Mouse (Mus musculus): ENCODE results near the gene Prelid3b. TPM values are rescaled to one million over a fixed set of nuclear protein-coding genes. Genes with fewer than 3 reads are reported as not detected.

Prelid3b gene
- polyA plus RNA-seq, 1 experiment, result 62.3 TPM

DNA sequence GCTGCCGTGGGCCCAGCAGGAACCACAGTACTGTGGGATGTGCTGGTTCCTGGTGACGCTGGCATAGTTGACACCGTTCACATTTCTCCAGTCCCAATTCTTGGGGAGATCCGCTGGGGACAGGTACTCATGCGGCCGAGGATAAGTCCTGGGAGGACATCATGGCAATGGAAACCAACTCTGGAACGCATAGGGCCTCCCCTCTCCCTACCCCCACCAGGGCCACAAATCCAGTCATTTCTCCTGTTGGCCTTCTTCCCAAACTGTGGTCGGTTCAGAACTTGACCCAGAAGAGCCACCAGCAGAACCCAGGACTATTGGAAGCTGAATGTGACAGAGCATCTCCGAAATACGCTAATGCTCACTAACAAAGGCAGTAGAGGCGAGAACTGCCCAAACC, 34.7 kb downstream of the Prelid3b start:
- TF ChIP-seq CTCF (IDR thresholded peaks at IDR 0.05; ENCODE audit: low read depth, low read length), result no peak
- TF ChIP-seq EP300 (IDR thresholded peaks at IDR 0.05; ENCODE audit: insufficient read depth, low read depth, low read length), result no peak
- TF ChIP-seq POLR2A (IDR thresholded peaks at IDR 0.05; ENCODE audit: insufficient read depth, low read length), result no peak
- H3K27me3 ChIP-seq (ENCODE audit: control insufficient read depth, insufficient read depth, low read length, poor library complexity, severe bottlenecking), result no peaks in the 10 kb centered on the region
- no peaks in the 10 kb centered on the region; the same call in 1 of the 2 replicates for H3K36me3 ChIP-seq (ENCODE audit: control insufficient read depth, insufficient read depth, low read length, poor library complexity, severe bottlenecking)
- peak overlapping the region; percentile 75 for H3K4me3 ChIP-seq (ENCODE audit: low read depth, low read length)
- H3K27ac ChIP-seq (ENCODE audit: insufficient read depth, low read length), result no peak overlapping the region
- H3K9ac ChIP-seq (ENCODE audit: low read depth, poor library complexity, severe bottlenecking), result peak overlapping the region; percentile 62
- H3K9me3 ChIP-seq (replicated peaks; ENCODE audit: control insufficient read depth, insufficient read depth, low read length, poor library complexity, severe bottlenecking), result no peaks in the 10 kb centered on the region
- peaks cover 10% of the 10 kb centered on the region for H3K4me1 ChIP-seq (ENCODE audit: control insufficient read depth, insufficient read depth, low read length)

DNA sequence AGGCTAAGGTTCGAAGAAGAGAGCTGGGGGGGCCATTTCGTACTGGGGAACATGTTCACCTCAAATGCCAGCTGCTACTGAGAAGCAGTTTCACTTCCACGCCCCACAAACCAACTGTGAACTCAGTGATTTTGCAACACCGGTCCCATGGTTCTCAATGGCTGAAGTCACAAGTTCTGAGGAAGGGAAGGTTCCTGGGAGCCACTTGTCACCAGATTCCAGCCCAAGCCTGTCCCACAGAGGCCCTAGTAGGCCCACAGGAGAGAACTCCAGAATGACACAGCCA, 35.2 kb downstream of the Prelid3b start:
- Histone ChIP-seq H3K36me3 (ENCODE audit: control insufficient read depth, insufficient read depth, low read length, poor library complexity, severe bottlenecking) (peaks cover 1% of the 10 kb centered on the region; the same call in 1 of the 2 replicates), H3K4me3 (ENCODE audit: low read depth, low read length) (no peak overlapping the region), H3K27me3 (ENCODE audit: control insufficient read depth, insufficient read depth, low read length, poor library complexity, severe bottlenecking) (no peaks in the 10 kb centered on the region), H3K9ac (ENCODE audit: low read depth, poor library complexity, severe bottlenecking) (no peak overlapping the region), H3K9me3 (replicated peaks; ENCODE audit: control insufficient read depth, insufficient read depth, low read length, poor library complexity, severe bottlenecking) (no peaks in the 10 kb centered on the region), H3K4me1 (ENCODE audit: control insufficient read depth, insufficient read depth, low read length) (peaks cover 10% of the 10 kb centered on the region), H3K27ac (ENCODE audit: insufficient read depth, low read length) (no peak overlapping the region)
- TF ChIP-seq POLR2A (IDR thresholded peaks at IDR 0.05; ENCODE audit: insufficient read depth, low read length), result no peak
- TF ChIP-seq CTCF (IDR thresholded peaks at IDR 0.05; ENCODE audit: low read depth, low read length), result no peak

DNA sequence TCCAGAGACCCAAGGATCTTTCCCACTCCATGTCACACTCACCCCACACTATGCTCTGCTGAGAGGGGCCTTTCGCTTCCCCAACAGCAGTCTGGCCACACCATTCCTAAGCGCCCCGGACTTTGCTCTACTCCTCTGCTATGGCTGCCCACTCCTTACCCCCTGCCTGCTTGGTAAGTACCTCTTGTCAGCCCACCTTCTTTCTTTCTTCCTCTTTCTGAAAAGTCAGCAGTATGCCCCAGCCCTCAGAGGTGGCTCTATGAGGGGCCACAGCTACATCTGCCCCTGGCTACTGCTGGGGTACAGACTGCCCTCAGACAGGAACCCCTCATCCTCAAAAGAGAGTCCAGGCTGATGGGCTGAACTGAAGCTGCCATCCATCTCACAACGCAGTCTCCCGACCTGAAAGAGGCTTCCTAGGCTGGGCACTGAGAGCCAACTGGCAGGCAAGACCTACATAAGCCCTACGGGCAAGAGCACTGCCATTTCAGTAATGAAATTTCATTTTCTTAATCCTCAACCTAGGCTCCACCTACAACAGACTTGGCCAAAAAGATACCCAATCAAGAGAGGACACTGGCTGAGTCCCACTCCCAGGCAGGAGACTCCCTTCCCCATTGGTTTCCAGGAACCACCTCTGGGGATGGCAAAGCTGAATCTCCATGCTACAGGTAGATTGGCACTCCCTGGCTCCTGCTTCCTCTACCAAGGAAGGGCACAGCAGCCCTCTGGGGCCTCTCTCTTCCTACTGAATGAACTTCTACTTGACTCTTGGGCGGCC, 35.8 kb downstream of the Prelid3b start:
- no peaks in the 10 kb centered on the region for H3K9me3 ChIP-seq (replicated peaks; ENCODE audit: control insufficient read depth, insufficient read depth, low read length, poor library complexity, severe bottlenecking)
- no peak overlapping the region for H3K4me3 ChIP-seq (ENCODE audit: low read depth, low read length)
- H3K9ac ChIP-seq (ENCODE audit: low read depth, poor library complexity, severe bottlenecking), result no peak overlapping the region
- TF ChIP-seq EP300 (IDR thresholded peaks at IDR 0.05; ENCODE audit: insufficient read depth, low read depth, low read length) (no peak), CTCF (IDR thresholded peaks at IDR 0.05; ENCODE audit: low read depth, low read length) (no peak), POLR2A (IDR thresholded peaks at IDR 0.05; ENCODE audit: insufficient read depth, low read length) (no peak)
- peaks cover 10% of the 10 kb centered on the region for H3K4me1 ChIP-seq (ENCODE audit: control insufficient read depth, insufficient read depth, low read length)
- no peak overlapping the region for H3K27ac ChIP-seq (ENCODE audit: insufficient read depth, low read length)
- H3K27me3 ChIP-seq (ENCODE audit: control insufficient read depth, insufficient read depth, low read length, poor library complexity, severe bottlenecking), result no peaks in the 10 kb centered on the region
- peaks cover 3% of the 10 kb centered on the region; the same call in 1 of the 2 replicates for H3K36me3 ChIP-seq (ENCODE audit: control insufficient read depth, insufficient read depth, low read length, poor library complexity, severe bottlenecking)

DNA sequence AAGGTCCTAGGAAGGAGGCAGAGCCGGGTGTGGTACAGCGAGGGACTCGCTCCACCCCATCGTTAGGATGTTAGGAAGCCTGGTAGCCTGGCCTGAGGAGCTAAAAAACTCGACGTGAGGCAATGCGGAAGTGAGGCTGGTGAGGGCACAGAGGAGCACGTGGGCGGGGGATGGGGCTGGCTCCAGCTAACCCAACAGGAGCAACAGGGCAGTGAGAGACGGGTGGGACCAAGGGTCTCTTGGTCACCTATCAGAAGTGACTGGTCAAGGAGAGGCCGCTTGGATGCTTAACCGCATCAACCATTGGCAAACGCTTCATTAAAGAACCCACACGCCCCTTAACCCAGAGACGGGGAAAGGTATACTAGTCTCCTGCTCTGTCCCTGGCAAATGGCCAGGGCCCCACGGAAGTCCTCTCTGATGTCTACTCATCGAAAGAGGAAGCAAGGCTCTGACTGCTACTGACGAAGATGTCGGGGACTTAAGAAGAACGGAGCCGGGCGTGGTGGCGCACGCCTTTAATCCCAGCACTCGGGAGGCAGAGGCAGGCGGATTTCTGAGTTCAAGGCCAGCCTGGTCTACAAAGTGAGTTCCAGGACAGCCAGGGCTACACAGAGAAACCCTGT, 36.7 kb downstream of the Prelid3b start:
- H3K9me3 ChIP-seq (replicated peaks; ENCODE audit: control insufficient read depth, insufficient read depth, low read length, poor library complexity, severe bottlenecking), result no peaks in the 10 kb centered on the region
- no peak overlapping the region for H3K4me3 ChIP-seq (ENCODE audit: low read depth, low read length)
- H3K27ac ChIP-seq (ENCODE audit: insufficient read depth, low read length), result no peak overlapping the region
- peaks cover 10% of the 10 kb centered on the region for H3K4me1 ChIP-seq (ENCODE audit: control insufficient read depth, insufficient read depth, low read length)
- no peak overlapping the region for H3K9ac ChIP-seq (ENCODE audit: low read depth, poor library complexity, severe bottlenecking)
- H3K27me3 ChIP-seq (ENCODE audit: control insufficient read depth, insufficient read depth, low read length, poor library complexity, severe bottlenecking), result no peaks in the 10 kb centered on the region
- TF ChIP-seq EP300 (IDR thresholded peaks at IDR 0.05; ENCODE audit: insufficient read depth, low read depth, low read length) (no peak), CTCF (IDR thresholded peaks at IDR 0.05; ENCODE audit: low read depth, low read length) (no peak), POLR2A (IDR thresholded peaks at IDR 0.05; ENCODE audit: insufficient read depth, low read length) (no peak)
- peaks cover 3% of the 10 kb centered on the region; the same call in 1 of the 2 replicates for H3K36me3 ChIP-seq (ENCODE audit: control insufficient read depth, insufficient read depth, low read length, poor library complexity, severe bottlenecking)

DNA sequence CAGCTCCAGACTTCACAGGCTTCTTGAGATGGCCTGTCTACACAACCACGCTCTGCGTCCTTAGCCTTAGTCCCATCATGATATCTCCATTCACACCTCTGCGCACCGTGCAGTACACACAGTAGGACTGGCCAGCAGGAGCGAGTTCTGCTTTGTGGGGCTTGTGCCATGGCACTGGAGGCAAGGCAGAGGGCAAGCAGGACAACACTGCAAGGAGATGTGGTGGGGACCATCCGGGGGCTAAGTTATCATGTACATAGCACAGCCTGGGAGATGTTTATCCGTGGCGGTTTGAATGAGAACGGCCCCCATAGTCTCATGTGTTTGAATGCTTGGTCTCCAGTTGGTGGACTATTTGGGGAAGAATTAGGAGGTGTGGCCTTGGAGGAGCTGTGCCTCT, 37.9 kb downstream of the Prelid3b start:
- Histone ChIP-seq H3K27ac (ENCODE audit: insufficient read depth, low read length) (no peak overlapping the region), H3K36me3 (ENCODE audit: control insufficient read depth, insufficient read depth, low read length, poor library complexity, severe bottlenecking) (peaks cover 3% of the 10 kb centered on the region; the same call in 1 of the 2 replicates), H3K9ac (ENCODE audit: low read depth, poor library complexity, severe bottlenecking) (no peak overlapping the region), H3K4me1 (ENCODE audit: control insufficient read depth, insufficient read depth, low read length) (peaks cover 10% of the 10 kb centered on the region), H3K9me3 (replicated peaks; ENCODE audit: control insufficient read depth, insufficient read depth, low read length, poor library complexity, severe bottlenecking) (no peaks in the 10 kb centered on the region), H3K4me3 (ENCODE audit: low read depth, low read length) (no peak overlapping the region), H3K27me3 (ENCODE audit: control insufficient read depth, insufficient read depth, low read length, poor library complexity, severe bottlenecking) (no peaks in the 10 kb centered on the region)
- no peak for TF ChIP-seq EP300 (IDR thresholded peaks at IDR 0.05; ENCODE audit: insufficient read depth, low read depth, low read length)
- TF ChIP-seq POLR2A (IDR thresholded peaks at IDR 0.05; ENCODE audit: insufficient read depth, low read length), result no peak
- no peak for TF ChIP-seq CTCF (IDR thresholded peaks at IDR 0.05; ENCODE audit: low read depth, low read length)

DNA sequence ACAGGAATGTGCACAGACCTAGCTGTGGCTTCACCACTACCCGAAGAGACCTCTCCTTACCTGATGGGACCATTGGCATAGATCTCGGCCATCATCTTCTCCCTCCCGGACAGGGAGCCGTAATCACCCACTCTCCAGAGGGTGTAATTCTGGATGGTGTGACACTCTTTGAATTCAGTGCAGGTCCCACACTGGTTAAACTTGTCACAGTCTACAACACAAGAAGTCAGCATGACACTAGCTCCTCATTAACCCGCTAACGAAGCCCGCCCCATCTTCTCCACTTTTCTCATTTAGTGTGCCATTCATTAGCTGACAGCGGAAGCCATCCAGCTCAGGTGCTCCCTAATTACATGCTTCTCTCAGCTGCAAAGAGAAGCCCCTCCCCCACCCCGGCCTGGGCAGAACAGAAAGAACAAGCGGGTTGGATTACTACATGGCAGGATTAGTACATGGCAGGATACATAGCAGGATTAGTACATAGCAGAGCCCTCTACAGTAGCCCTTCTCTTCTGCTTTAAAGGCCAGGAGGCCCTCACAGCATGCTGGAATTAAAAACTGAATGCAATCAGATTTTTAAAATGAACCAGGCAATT, 43.8 kb downstream of the Prelid3b start:
- H3K4me1 ChIP-seq (ENCODE audit: control insufficient read depth, insufficient read depth, low read length), result peaks cover under 1% of the 10 kb centered on the region
- H3K9me3 ChIP-seq (replicated peaks; ENCODE audit: control insufficient read depth, insufficient read depth, low read length, poor library complexity, severe bottlenecking), result no peaks in the 10 kb centered on the region
- H3K4me3 ChIP-seq (ENCODE audit: low read depth, low read length), result no peak overlapping the region
- no peak overlapping the region for H3K9ac ChIP-seq (ENCODE audit: low read depth, poor library complexity, severe bottlenecking)
- TF ChIP-seq POLR2A (IDR thresholded peaks at IDR 0.05; ENCODE audit: insufficient read depth, low read length) (no peak), CTCF (IDR thresholded peaks at IDR 0.05; ENCODE audit: low read depth, low read length) (no peak), EP300 (IDR thresholded peaks at IDR 0.05; ENCODE audit: insufficient read depth, low read depth, low read length) (no peak)
- no peaks in the 10 kb centered on the region for H3K27me3 ChIP-seq (ENCODE audit: control insufficient read depth, insufficient read depth, low read length, poor library complexity, severe bottlenecking)
- H3K36me3 ChIP-seq (ENCODE audit: control insufficient read depth, insufficient read depth, low read length, poor library complexity, severe bottlenecking), result peaks cover 34% of the 10 kb centered on the region
- H3K27ac ChIP-seq (ENCODE audit: insufficient read depth, low read length), result no peak overlapping the region
